Mouse (Mus musculus) v-Abl transformed pro-B cells (cell line): ENCODE measurements around the gene Mccc1.

Experiments
- in situ Hi-C, 2 experiments: fragments of 400-800 bp; cut with MboI; formaldehyde crosslinking; loops; one replicate each; pipeline ENCODE4 v1.15.1; 2025; ENCODE audit not compliant: unreplicated experiment in 2 of 2

Mccc1 gene

DNA sequence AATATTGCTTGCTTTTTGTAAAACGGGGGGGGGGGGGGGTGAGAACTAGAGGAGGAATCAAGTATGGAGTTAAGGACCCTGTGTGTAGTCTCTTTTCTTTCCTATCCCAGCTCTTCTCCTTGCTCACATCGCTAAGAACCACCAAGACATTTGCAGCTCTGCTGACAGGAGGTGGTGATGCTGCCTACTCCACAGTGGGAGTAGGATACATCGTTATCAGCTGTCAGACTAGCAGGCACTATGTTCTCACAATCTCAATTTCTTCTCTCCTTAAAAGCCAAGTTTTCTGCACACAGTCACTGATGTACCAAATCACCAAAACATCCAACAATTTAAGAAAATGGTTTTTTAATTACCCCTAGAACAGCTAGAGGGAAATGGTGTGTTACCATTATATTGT lies 71.1 kb downstream of the Mccc1 start:
- in situ Hi-C loops, result no loop called here

DNA sequence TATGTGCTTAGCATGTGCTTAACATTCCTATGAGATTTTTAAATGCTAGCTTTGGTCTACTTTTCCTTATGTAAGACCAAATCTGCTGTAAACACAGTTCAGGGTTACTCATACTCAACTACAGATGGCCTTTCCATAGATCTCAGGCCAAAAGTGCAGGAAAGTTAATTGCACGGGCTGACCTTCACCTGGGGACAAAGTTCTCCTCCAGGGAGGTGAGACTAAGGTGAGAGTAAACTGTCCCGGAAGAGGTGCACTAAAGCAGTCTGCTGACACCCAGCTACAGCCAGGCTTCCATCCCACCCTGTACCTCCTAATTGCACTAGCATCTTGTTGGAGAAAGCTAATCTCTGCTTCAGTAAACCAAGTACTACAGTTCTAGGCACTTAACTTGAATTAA lies 74.6 kb downstream of the Mccc1 start:
- in situ Hi-C loops, result no loop called here

DNA sequence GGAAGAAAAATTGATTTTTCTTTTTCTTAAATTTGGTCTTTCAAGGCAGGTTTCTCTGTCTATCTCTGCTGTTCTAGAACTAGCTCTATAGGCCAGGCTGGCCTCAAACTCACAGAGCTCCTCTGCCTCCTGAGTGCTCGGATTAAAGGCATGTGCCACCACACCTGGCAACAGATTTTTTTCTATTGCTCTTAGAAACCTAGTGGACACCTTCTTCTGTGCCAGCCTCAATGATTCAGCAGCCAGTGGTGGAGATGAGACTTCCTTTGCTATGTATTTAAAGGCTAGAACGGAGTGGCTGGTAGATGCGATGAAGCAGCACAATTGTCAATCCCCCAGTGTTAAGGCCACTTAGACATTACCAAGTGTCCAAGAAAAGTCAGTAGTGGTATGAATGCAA lies 76.5 kb downstream of the Mccc1 start:
- in situ Hi-C loops, result loop anchor here in 1 of 2 experiments (25.0 kb wide), 2 partner anchors 938 to 1887 kb away; partner anchors contain the start of gene 4932438A13Rik

DNA sequence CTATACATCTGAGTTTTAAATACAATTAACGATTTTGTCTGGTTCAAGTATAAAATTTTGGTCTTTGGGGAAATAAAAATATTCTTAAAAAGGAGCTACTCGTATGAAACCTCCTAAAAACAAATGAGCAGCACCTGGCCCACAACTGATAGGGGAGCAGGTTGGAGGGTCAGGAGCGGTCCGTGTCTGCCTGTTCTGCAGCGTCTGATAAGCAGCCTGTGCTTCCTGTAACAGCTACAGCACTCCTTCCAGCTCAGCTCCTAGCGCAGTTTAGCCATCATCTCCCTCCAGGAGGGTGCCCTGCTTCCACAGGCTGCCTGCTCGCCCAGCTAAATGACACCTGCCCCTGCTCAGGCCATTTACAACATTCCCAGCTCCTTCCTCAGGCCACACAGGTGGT lies 77.0 kb downstream of the Mccc1 start:
- in situ Hi-C loops, result loop anchor here in 1 of 2 experiments (25.0 kb wide), 2 partner anchors 939 to 1886 kb away; partner anchors contain the start of gene 4932438A13Rik

DNA sequence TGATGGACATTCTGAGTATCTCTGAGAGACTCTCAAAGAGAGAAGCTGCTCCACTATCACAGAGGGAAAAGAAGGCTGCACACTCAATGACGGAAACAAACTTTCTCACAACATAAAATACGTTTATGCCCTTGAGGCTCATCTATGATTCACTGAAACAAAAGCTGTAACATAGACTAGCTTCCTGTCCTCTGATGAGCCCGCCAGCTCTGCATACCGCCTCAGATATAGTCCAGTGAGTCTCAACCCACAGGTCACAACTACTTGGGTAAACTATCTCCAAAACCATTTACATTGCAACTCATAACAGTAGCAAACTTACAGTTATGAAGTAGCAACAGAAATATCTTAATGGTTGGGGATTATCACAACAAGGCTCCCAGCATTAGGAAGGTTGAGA lies 78.0 kb downstream of the Mccc1 start:
- in situ Hi-C loops, result loop anchor here in 1 of 2 experiments (25.0 kb wide), 2 partner anchors 940 to 1885 kb away; partner anchors contain the start of gene 4932438A13Rik

DNA sequence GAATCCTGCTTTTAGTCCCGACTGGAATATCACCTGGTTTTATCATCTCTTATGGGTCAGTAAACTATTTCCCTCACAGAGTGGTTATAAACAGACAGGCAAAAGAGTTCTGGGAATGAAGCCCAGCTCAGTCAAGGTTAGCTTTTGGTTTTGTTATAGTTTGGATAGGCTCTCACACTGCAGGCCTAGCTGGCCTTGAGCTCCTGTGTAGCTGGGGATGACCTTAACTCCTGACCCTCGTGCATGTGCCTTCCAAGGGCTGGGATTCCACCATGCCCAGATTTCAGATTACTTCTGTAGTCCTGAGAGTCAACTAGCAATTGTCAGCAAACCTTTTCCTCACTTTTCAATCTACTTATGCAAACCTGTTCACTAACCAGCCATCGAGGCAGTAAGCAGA lies 82.2 kb downstream of the Mccc1 start:
- in situ Hi-C loops, result loop anchor here in 1 of 2 experiments (25.0 kb wide), 2 partner anchors 944 to 1881 kb away; partner anchors contain the start of gene 4932438A13Rik
